Mouse (Mus musculus) small intestine, adult 2 months (tissue): Measurements from ENCODE around the gene Smarcc2.

Experiments used
- CTCF ChIP-seq: fragments of 200-500 bp; IDR thresholded peaks from 2 replicates; pipeline ENCODE4 v1.5.1; 2012; ENCODE audit warnings: low read depth, mild to moderate bottlenecking, control low read depth, inconsistent platforms, low read length, moderate library complexity, mixed read lengths; ENCODE audit not compliant: insufficient replicate concordance, insufficient read length; ENCODE audit errors: extremely low read depth
- POLR2A ChIP-seq: fragments of 200-500 bp; IDR thresholded peaks from 2 replicates; pipeline ENCODE4 v1.6.1; 2012; ENCODE audit warnings: low read depth, mild to moderate bottlenecking, control low read depth, inconsistent platforms, low read length, moderate library complexity

GRCm38 (mm10) chr10:128495270-128495669 is 36.2 kb downstream of the Smarcc2 start:
- TF ChIP-seq CTCF (no peak), POLR2A (no peak)
